Mouse (Mus musculus): ENCODE data around the gene Primpol. TPM values are rescaled to one million over a fixed set of nuclear protein-coding genes. Genes with fewer than 3 reads are reported as not detected.

The Primpol gene
- 13.5 and 17.6 TPM in 2 replicates for polyA plus RNA-seq (2016; fragmentation: Nextera tagmentation; extraction: Ambion mirVana)

- 1% methylated on average over 54 of the region's 54 CpGs for WGBS
- peak within 1 kb of the TSS; percentile 94 for H3K27ac ChIP-seq
- no peaks in the 10 kb centered on the region for H3K36me3 ChIP-seq
- H3K4me1 ChIP-seq = peaks cover 21% of the 10 kb centered on the region
- peak within 1 kb of the TSS; percentile 94 for H3K9ac ChIP-seq
- H3K4me2 ChIP-seq (replicated peaks) = peak within 1 kb of the TSS; percentile 93
- peak within 1 kb of the TSS; percentile 85 for H3K4me3 ChIP-seq
- H3K27me3 ChIP-seq = no peaks in the 10 kb centered on the region
- ATAC-seq (ENCODE audit: insufficient number of reproducible peaks, insufficient read depth, low FRiP score, low TSS enrichment) = peak; percentile 90
- H3K9me3 ChIP-seq = no peaks in the 10 kb centered on the region
Measured at GRCm38 (mm10) chr8:46616879-46617689, at the start of gene Primpol, which contains the start of gene Casp3. Gene Primpol (minus strand): TSS chr8:46617212. Gene Casp3 (plus strand): TSS chr8:46617291.

DNA sequence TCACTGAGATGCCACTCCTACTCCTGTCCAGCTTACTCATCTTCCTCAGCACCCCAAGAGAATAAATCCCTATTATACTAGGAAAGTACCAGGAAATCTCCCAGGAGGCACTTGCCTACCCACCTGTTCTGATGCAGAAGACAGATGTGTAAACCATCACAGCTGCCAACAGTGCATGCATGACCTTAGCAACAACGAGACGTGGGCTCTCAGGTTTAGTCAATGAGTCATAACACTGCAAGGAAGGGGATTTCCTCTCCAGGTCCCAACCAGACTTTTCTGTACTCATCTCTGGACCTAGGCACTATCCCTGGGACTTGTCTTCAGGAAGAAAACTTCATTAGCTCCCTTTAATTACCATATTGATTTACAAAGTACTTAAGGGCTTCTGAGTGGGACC lies 38.9 kb upstream of the Primpol start:
- H3K4me2 ChIP-seq (replicated peaks) = no peak overlapping the region
- H3K27me3 ChIP-seq = no peaks in the 10 kb centered on the region
- no peak for ATAC-seq (ENCODE audit: insufficient number of reproducible peaks, insufficient read depth, low FRiP score, low TSS enrichment)
- 77% methylated on average over 2 of the region's 2 CpGs for WGBS
- no peak overlapping the region for H3K4me3 ChIP-seq
- H3K4me1 ChIP-seq = no peaks in the 10 kb centered on the region
- H3K36me3 ChIP-seq = no peaks in the 10 kb centered on the region
- H3K9me3 ChIP-seq = no peaks in the 10 kb centered on the region
- H3K9ac ChIP-seq = no peak overlapping the region
- H3K27ac ChIP-seq = no peak overlapping the region

GRCm38 (mm10) chr8:46651872-46652271 lies 34.9 kb upstream of the Primpol start:
- ATAC-seq (ENCODE audit: insufficient number of reproducible peaks, insufficient read depth, low FRiP score, low TSS enrichment) = no peak
- no peak overlapping the region for H3K27ac ChIP-seq
- H3K36me3 ChIP-seq = no peaks in the 10 kb centered on the region
- no peak overlapping the region for H3K4me2 ChIP-seq (replicated peaks)
- no peaks in the 10 kb centered on the region for H3K9me3 ChIP-seq
- WGBS = 74% methylated on average over 9 of the region's 9 CpGs
- H3K9ac ChIP-seq = no peak overlapping the region
- H3K4me1 ChIP-seq = no peaks in the 10 kb centered on the region
- no peaks in the 10 kb centered on the region for H3K27me3 ChIP-seq
- H3K4me3 ChIP-seq = no peak overlapping the region

DNA sequence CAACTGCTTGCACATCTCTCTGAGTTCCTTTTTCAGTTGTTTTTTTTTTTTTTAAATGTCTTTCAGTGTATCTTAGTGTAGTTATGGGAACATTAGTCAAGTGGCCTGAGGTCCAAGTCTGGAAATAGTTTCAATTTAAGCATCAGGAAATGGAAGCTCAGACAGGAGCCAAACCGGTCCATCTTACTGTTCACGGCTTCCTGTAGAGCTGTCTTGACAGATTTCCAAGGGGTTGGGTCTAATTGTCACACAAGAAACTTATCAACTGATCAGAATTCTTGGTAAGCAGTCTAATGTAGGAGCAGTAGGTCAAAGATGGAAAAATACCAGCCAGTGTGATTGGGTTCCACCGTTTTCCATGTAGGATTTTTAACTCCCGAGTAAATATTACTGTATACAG lies 31.4 kb upstream of the Primpol start:
- no peak overlapping the region for H3K4me2 ChIP-seq (replicated peaks)
- no peaks in the 10 kb centered on the region for H3K9me3 ChIP-seq
- no peak overlapping the region for H3K9ac ChIP-seq
- ATAC-seq (ENCODE audit: insufficient number of reproducible peaks, insufficient read depth, low FRiP score, low TSS enrichment) = no peak
- H3K36me3 ChIP-seq = no peaks in the 10 kb centered on the region
- H3K27me3 ChIP-seq = no peaks in the 10 kb centered on the region
- 85% methylated on average over 4 of the region's 4 CpGs for WGBS
- no peak overlapping the region for H3K27ac ChIP-seq
- no peak overlapping the region for H3K4me3 ChIP-seq
- H3K4me1 ChIP-seq = no peaks in the 10 kb centered on the region

DNA sequence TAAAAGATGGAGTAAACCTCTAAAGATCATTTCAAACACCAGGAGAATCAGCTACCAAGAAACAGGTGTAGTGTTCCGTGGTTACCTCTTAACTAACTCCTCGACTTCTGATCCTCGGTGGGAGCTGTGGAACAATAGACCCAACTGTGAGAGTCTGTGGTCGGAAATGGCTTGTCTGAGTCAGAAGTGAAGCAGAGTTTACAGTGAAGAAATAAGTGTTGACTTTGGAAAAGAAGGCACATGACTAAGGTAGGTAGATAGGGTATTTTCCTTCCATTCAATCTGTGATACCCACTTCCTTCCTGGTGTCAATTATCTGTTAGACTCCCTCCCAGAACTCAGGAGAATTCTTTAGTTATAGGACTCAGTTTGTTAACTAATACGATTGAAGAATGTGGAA lies 24.3 kb upstream of the Primpol start:
- 80% methylated on average over 5 of the region's 5 CpGs for WGBS
- H3K36me3 ChIP-seq = peaks cover 25% of the 10 kb centered on the region
- H3K27ac ChIP-seq = no peak overlapping the region
- H3K9ac ChIP-seq = no peak overlapping the region
- H3K4me3 ChIP-seq = no peak overlapping the region
- no peaks in the 10 kb centered on the region for H3K4me1 ChIP-seq
- H3K9me3 ChIP-seq = no peaks in the 10 kb centered on the region
- ATAC-seq (ENCODE audit: insufficient number of reproducible peaks, insufficient read depth, low FRiP score, low TSS enrichment) = no peak
- no peaks in the 10 kb centered on the region for H3K27me3 ChIP-seq
- no peak overlapping the region for H3K4me2 ChIP-seq (replicated peaks)

GRCm38 (mm10) chr8:46639852-46640251 lies 22.8 kb upstream of the Primpol start:
- no peaks in the 10 kb centered on the region for H3K27me3 ChIP-seq
- no peaks in the 10 kb centered on the region for H3K4me1 ChIP-seq
- H3K27ac ChIP-seq = no peak overlapping the region
- ATAC-seq (ENCODE audit: insufficient number of reproducible peaks, insufficient read depth, low FRiP score, low TSS enrichment) = no peak
- H3K4me2 ChIP-seq (replicated peaks) = no peak overlapping the region
- 91% methylated on average over 5 of the region's 5 CpGs for WGBS
- no peak overlapping the region for H3K9ac ChIP-seq
- peaks cover 39% of the 10 kb centered on the region for H3K36me3 ChIP-seq
- no peak overlapping the region for H3K4me3 ChIP-seq
- no peaks in the 10 kb centered on the region for H3K9me3 ChIP-seq

DNA sequence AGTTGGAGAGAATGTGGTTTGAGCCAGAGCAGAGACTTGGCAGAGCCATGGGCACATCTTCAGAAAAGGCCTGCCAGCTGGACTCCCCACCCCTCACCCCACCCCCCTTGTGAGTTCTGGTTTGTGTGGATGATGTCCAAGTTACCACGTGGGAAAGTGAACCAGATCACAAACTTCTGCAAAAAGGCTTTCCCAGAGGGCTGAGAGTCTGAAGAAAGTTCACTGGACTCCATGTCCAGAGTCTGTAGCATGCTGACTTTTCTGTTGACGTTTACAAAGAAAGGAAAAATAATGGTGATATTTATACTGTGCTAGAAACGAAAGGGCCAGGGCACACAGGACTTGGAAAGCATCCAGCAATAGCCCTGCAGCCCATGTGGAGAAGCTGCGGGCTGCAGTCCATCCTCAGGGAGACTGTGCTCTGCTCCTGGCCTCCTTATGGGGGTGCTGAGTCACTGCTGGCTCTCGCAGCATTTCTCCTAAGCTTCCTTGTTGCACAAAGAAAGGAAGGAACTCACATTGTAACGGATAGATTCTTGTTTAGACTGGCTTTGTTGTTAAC lies 22.1 kb upstream of the Primpol start:
- H3K27me3 ChIP-seq = no peaks in the 10 kb centered on the region
- H3K4me2 ChIP-seq (replicated peaks) = no peak overlapping the region
- peaks cover 46% of the 10 kb centered on the region for H3K36me3 ChIP-seq
- no peak overlapping the region for H3K27ac ChIP-seq
- no peak for ATAC-seq (ENCODE audit: insufficient number of reproducible peaks, insufficient read depth, low FRiP score, low TSS enrichment)
- H3K4me1 ChIP-seq = no peaks in the 10 kb centered on the region
- 69% methylated on average over 6 of the region's 6 CpGs for WGBS
- H3K9ac ChIP-seq = no peak overlapping the region
- H3K9me3 ChIP-seq = no peaks in the 10 kb centered on the region
- no peak overlapping the region for H3K4me3 ChIP-seq

GRCm38 (mm10) chr8:46630932-46631331 lies 13.9 kb upstream of the Primpol start:
- no peak for ATAC-seq (ENCODE audit: insufficient number of reproducible peaks, insufficient read depth, low FRiP score, low TSS enrichment)
- Histone ChIP-seq H3K27ac (no peak overlapping the region), H3K9ac (no peak overlapping the region), H3K4me2 (replicated peaks) (no peak overlapping the region), H3K4me3 (no peak overlapping the region), H3K4me1 (no peaks in the 10 kb centered on the region), H3K9me3 (no peaks in the 10 kb centered on the region), H3K27me3 (no peaks in the 10 kb centered on the region), H3K36me3 (peaks cover 45% of the 10 kb centered on the region)
- 89% methylated on average over 4 of the region's 4 CpGs for WGBS

GRCm38 (mm10) chr8:46630422-46630821 lies 13.4 kb upstream of the Primpol start:
- no peak overlapping the region for H3K9ac ChIP-seq
- H3K4me1 ChIP-seq = no peaks in the 10 kb centered on the region
- WGBS = 93% methylated on average over 3 of the region's 3 CpGs
- no peaks in the 10 kb centered on the region for H3K27me3 ChIP-seq
- H3K27ac ChIP-seq = no peak overlapping the region
- no peaks in the 10 kb centered on the region for H3K9me3 ChIP-seq
- no peak overlapping the region for H3K4me3 ChIP-seq
- H3K36me3 ChIP-seq = peaks cover 40% of the 10 kb centered on the region
- no peak overlapping the region for H3K4me2 ChIP-seq (replicated peaks)
- no peak for ATAC-seq (ENCODE audit: insufficient number of reproducible peaks, insufficient read depth, low FRiP score, low TSS enrichment)

DNA sequence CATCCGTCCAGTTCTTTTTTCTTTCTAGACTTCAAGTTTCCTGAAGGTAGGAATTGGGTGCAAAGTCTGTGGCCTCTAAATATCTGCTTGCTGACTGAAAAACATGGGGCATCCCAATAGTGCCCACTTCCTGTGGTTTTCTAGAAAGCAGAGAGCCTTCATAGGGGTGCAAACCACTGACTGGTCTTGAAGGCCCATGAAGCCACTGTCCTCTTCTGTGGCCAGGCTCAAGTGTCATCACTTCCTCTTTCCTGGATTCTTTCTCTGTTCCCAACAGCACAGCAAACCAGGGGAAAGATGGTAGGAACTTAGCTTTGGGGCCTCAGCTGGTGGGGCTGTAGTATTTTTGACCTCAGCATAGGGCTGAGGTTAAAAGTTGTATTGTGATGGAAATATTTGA lies 11.6 kb upstream of the Primpol start:
- H3K4me3 ChIP-seq = no peak overlapping the region
- no peak overlapping the region for H3K27ac ChIP-seq
- ATAC-seq (ENCODE audit: insufficient number of reproducible peaks, insufficient read depth, low FRiP score, low TSS enrichment) = no peak
- H3K4me2 ChIP-seq (replicated peaks) = no peak overlapping the region
- H3K4me1 ChIP-seq = peaks cover 6% of the 10 kb centered on the region; the same call in 1 of the 2 replicates
- 90% methylated on average over 1 of the region's 1 CpGs for WGBS
- H3K27me3 ChIP-seq = no peaks in the 10 kb centered on the region
- H3K9me3 ChIP-seq = no peaks in the 10 kb centered on the region
- no peak overlapping the region for H3K9ac ChIP-seq
- peaks cover 23% of the 10 kb centered on the region for H3K36me3 ChIP-seq

DNA sequence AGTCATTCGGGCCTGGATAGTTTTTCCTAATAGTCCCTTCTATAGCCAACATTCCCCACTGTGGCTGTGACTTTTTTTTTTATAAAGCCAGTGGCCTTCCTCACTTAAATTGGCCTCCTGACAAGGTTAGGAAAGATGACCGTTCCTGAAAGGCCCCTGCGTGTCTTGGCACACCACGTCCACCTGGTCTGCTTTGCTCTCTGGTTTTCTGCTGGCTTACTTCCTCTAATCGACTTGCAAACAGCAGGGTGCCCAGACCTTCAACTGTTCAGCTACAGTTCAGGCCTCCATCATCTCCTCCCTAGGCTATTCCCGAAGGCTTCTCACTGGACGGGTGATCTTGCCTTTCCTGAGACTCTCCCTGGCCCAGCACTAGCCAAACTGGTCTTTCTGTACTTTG lies 10.9 kb upstream of the Primpol start:
- Histone ChIP-seq H3K36me3 (peaks cover 16% of the 10 kb centered on the region), H3K27me3 (no peaks in the 10 kb centered on the region), H3K9ac (no peak overlapping the region), H3K4me1 (peaks cover 6% of the 10 kb centered on the region; the same call in 1 of the 2 replicates), H3K4me3 (no peak overlapping the region), H3K4me2 (replicated peaks) (no peak overlapping the region), H3K9me3 (no peaks in the 10 kb centered on the region), H3K27ac (no peak overlapping the region)
- WGBS = 65% methylated on average over 7 of the region's 7 CpGs
- no peak for ATAC-seq (ENCODE audit: insufficient number of reproducible peaks, insufficient read depth, low FRiP score, low TSS enrichment)

GRCm38 (mm10) chr8:46626642-46627041 lies 9.6 kb upstream of the Primpol start:
- WGBS = 95% methylated on average over 5 of the region's 5 CpGs
- Histone ChIP-seq H3K4me3 (no peak overlapping the region), H3K4me1 (peaks cover 6% of the 10 kb centered on the region; the same call in 1 of the 2 replicates), H3K27me3 (no peaks in the 10 kb centered on the region), H3K27ac (no peak overlapping the region), H3K9me3 (no peaks in the 10 kb centered on the region), H3K9ac (no peak overlapping the region), H3K36me3 (peaks cover 10% of the 10 kb centered on the region; the same call in 1 of the 2 replicates), H3K4me2 (replicated peaks) (no peak overlapping the region)
- no peak for ATAC-seq (ENCODE audit: insufficient number of reproducible peaks, insufficient read depth, low FRiP score, low TSS enrichment)

All from embryonic facial prominence, embryonic 12.5 days (tissue).